Mouse (Mus musculus) thymus, adult 18-20 months (tissue): ENCODE measurements around the gene Gm7945.
"Not testable (repeated sequence)": the region's sequence is repeated elsewhere in the genome, so short reads cannot be mapped to it uniquely, and the experiment has no call there.

Experiments used
- DNase-seq, 2 experiments: peaks; one replicate each; pipeline ENCODE4 v3.0.0; 2022; ENCODE audit warnings: mixed read lengths in 2 of 2

The Gm7945 gene

GRCm38 (mm10) chr14:41386279-41386678 is at the start of gene Gm7945:
Gene Gm7945 (minus strand): TSS chr14:41386379.
- DNase-seq = not testable (repeated sequence)

- DNase-seq = not testable (repeated sequence)
Observed at GRCm38 (mm10) chr14:41425393-41426075, 39.4 kb upstream of the Gm7945 start.

- DNase-seq = not testable (repeated sequence)
Observed at GRCm38 (mm10) chr14:41424694-41425093, 38.5 kb upstream of the Gm7945 start.

- not testable (repeated sequence) for DNase-seq
Observed at GRCm38 (mm10) chr14:41408181-41408580, 22.0 kb upstream of the Gm7945 start, which contains the start of gene Gm6482. Gene Gm6482 (minus strand): TSS chr14:41408281.

- not testable (repeated sequence) for DNase-seq
Observed at GRCm38 (mm10) chr14:41348309-41348708, 37.9 kb downstream of the Gm7945 start, which contains the start of gene Gm5798. Gene Gm5798 (plus strand): TSS chr14:41348609.
